Mouse (Mus musculus): Measurements from ENCODE around the gene Thap8. TPM values are rescaled to one million over a fixed set of nuclear protein-coding genes. Genes with fewer than 3 reads are reported as not detected.

Gene Thap8
- polyA plus RNA-seq, 1 experiment from 2014 or later, result 0.48 TPM

DNA sequence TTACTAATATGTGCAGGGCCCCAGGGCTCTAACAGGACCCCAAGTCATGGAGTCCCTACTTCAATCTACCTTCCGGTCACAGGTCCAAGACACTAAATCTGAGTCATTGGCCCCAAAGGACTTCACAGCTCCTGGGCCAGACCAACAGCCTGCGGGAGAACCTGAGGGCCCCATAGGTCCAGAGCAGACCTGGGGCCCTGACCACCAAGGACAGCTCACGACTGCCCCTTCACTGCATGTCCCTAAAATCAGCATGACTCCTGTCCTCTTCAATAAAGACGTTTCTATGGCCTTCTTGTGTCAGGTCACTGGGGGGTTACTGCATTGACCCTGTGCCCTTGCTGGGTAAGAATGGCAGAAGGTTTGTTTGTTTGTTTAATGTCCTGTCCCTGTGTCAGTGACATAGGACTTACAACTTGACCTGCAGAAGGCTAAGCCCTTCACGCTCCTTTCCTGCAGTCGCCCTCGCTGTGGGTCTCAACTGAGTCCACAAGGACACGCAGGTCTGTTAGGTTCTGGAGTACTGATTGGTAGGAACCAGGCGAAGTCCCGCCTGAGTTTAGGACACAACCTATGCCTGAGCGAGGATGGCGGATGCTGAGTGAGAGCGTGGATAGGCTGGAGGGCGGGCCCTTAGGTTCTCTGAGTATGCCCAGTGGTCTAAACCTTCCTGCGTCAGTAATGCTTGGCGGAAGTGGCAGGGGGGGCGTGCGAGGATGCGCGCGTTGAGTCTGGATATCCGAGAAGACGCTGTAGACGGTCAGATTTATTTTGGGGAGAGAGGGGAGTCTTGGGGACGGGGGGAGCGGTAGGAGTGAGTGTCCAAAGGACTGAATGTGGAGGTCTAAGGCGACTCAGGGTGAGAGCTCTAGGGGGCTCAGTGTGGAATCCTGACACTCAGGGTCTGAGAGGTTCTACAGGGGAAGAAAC is 28.4 kb downstream of the Thap8 start, which contains the start of gene Alkbh6:
Gene Alkbh6 (plus strand): TSS at position 642 of the 930 bp plus-strand sequence.
- Histone ChIP-seq H3K27me3 (no peaks in the 10 kb centered on the region), H3K4me3 (peak within 1 kb of the TSS; percentile 68), H3K36me3 (peaks cover 60% of the 10 kb centered on the region), H3K9me3 (no peaks in the 10 kb centered on the region), H3K4me1 (peaks cover 19% of the 10 kb centered on the region), H3K9ac (peak within 1 kb of the TSS; percentile 76), H3K4me2 (replicated peaks) (peak within 1 kb of the TSS; percentile 89), H3K27ac (peak within 1 kb of the TSS; percentile 72)
- WGBS, result 4% methylated on average over 27 of the region's 27 CpGs
- ATAC-seq (ENCODE audit: low FRiP score, low read depth), result peak; percentile 100

DNA sequence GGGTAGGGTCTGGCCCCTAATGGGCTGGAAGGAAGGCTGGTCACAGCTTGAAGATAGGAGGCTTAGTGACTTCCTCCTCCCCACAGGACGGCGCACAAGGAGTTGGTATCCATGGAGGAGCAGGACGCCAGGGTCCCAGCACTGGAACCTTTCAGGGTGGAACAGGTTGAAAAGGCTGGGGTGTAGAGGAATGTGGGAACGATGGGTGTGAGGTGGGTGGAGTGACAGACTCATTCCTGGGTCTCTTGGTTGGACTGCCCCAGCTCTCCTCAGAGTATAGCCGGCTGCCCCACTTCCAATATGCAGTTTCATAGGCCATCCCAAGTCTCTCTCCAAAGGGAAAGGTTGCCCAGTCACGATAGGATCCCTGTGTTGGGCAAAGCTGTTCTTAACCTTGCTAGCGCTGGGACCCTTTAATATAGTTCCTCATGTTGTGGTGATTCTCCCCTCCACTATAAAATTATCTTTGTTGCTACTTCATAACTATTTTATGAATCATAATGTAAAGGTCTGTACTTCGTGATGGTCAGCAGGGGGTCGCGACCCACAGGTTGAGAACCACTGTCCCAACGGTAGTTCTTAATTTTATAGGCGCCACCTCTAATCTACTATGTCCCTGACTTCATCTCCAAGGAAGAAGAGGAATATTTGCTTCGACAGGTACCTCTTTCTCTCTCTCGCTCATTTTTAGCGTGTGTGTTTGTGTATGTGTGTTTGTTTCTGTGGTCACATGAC is 29.7 kb downstream of the Thap8 start:
- WGBS, result 60% methylated on average over 15 of the region's 15 CpGs

DNA sequence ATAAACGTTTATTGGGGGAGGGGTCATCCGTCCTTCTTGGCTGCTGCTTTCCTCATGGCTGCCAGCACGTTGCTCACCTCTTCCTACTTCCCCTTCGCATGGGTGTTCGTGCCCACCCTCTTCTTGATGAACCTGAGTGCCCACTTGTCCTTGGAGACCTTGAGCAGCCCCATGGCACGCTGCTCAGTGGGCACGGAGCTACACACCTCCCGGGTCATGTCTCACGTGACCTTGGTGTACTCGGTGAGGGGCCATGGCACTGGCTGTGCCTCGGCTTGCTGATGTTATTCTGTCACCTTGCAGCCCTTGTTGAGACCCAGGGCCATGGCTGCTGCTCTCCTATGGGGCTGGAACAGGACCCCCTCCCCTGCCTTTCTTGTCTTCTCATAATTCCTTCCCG is 30.2 kb downstream of the Thap8 start:
- Histone ChIP-seq H3K4me3 (peak overlapping the region; percentile 68; the same call in 1 of the 2 replicates), H3K27me3 (no peaks in the 10 kb centered on the region), H3K27ac (no peak overlapping the region), H3K36me3 (peaks cover 50% of the 10 kb centered on the region), H3K9me3 (no peaks in the 10 kb centered on the region), H3K9ac (no peak overlapping the region), H3K4me2 (replicated peaks) (peak overlapping the region; percentile 89), H3K4me1 (peaks cover 28% of the 10 kb centered on the region)
- ATAC-seq (ENCODE audit: low FRiP score, low read depth), result no peak
- WGBS, result 86% methylated on average over 12 of the region's 12 CpGs

More for the DNA sequence above, 29.7 kb downstream of the Thap8 start:
- Histone ChIP-seq H3K27ac (peak overlapping the region; percentile 23; the same call in 1 of the 2 replicates), H3K27me3 (no peaks in the 10 kb centered on the region), H3K4me3 (peak overlapping the region; percentile 68), H3K36me3 (peaks cover 53% of the 10 kb centered on the region), H3K4me1 (peaks cover 23% of the 10 kb centered on the region), H3K9ac (peak overlapping the region; percentile 76), H3K4me2 (replicated peaks) (peak overlapping the region; percentile 89), H3K9me3 (no peaks in the 10 kb centered on the region)
- ATAC-seq (ENCODE audit: low FRiP score, low read depth), result no peak

DNA sequence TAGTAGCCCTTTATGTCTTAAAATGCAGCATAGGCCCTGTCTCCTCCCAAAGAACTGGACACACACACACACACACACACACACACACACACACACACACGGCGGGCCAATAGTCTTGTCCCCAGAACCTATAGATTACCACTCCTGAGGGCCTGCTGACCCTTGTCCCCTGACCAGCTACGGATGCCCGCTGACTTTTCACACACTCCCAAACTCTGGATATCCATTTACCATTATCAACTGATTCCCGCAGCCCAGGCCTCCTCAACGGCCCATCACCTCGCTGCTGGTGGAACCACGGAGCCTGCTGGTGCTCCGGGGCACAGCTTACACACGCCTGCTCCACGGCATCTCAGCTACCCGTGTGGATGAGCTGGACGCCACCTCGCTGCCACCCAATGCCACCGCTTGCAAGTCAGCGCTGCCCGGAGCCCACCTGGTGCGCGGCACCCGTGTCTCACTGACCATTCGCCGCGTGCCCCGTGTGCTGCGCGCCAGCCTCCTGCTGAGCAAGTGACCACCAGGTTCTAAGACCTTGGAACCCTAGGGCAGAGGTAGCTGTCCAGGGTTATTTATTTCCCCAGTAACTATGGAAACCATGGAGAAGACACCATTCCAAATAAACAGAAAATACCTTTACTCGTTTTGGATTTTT is 33.9 kb downstream of the Thap8 start:
- WGBS, result 50% methylated on average over 27 of the region's 27 CpGs
- peaks cover 51% of the 10 kb centered on the region for H3K36me3 ChIP-seq
- H3K9ac ChIP-seq, result no peak overlapping the region
- H3K4me2 ChIP-seq (replicated peaks), result no peak overlapping the region
- H3K4me3 ChIP-seq, result no peak overlapping the region
- peaks cover 32% of the 10 kb centered on the region for H3K4me1 ChIP-seq
- H3K27me3 ChIP-seq, result no peaks in the 10 kb centered on the region
- no peak for ATAC-seq (ENCODE audit: low FRiP score, low read depth)
- no peak overlapping the region for H3K27ac ChIP-seq
- H3K9me3 ChIP-seq, result no peaks in the 10 kb centered on the region

DNA sequence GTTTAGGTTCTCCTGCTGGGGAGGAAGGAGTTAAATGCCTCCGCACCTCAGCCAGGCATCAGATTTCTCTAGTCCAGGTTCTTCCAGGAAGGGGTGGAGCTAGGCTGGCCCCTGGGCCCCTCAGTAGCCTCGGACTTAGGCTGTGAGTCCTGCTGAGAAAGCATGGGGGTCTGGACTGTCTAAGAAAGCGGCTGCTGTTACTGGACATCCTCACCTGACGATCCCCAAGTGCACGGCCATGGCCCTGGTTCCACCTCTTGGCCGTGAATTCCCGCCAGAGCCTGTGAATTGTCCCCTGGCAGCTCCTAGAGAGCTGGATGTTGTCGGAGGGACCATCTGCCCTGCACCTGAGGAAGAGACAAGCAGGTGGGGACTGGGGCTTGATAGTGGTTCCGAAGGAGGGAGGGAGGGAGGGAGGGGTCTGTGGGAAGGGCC is 34.8 kb downstream of the Thap8 start, which contains the start of gene Syne4:
Gene Syne4 (plus strand): TSS at position 87 of the 435 bp plus-strand sequence.
- Histone ChIP-seq H3K4me2 (replicated peaks) (peak within 1 kb of the TSS; percentile 75), H3K36me3 (peaks cover 59% of the 10 kb centered on the region), H3K4me3 (peak within 1 kb of the TSS; percentile 62), H3K27ac (peak within 1 kb of the TSS; percentile 84), H3K4me1 (peaks cover 25% of the 10 kb centered on the region), H3K27me3 (no peaks in the 10 kb centered on the region), H3K9ac (peak within 1 kb of the TSS; percentile 78), H3K9me3 (no peaks in the 10 kb centered on the region)
- whole genome bisulfite sequencing, result 0% methylated on average over 9 of the region's 9 CpGs
- peak; percentile 76; the same call in 1 of the 2 replicates for ATAC-seq (ENCODE audit: low FRiP score, low read depth)

DNA sequence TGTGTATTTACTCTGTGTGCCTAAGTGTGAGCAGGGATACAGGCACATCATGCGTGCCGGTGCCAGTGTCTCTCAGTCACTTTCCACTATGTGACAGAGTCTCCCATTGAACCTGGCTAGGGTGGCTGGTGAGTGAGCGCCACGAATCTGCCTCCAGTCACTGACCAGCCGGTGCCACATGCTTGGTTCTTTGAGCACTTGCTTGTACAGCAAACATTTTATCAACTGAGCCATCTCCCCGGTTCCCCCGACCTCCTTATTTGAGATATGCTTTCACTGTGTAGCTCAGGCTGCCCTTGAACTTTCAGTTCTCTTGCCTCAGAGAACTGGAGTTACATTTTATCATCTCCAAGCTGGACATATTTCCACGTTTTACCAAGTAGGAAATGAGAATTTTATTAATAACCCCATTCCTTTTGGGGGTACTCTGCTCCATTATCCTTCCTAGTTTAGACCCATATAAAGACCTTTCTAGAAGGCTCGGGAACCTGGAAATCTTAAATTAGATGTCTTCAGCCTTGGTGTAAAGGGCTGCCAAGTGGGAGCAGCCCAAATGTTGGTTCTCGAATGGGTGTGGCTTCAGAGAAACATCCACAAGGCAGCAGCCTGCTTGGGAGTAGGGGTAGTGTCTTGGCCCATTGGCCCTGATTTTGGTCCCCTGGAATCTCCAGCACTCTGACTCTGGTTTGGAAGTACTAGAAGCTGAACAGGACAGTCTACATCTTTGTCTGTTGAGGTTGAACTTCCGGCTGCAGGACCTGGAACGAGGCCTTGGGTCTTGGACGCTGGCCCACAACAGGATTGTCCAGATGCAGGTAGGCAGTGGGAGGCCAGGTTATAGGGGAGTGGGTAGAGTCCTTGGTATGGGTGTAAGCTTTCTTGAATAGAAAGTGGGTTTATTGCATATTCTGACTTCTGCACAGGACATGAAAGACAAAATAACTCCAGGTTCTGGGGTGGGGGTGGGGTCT is 36.0 kb downstream of the Thap8 start:
- ATAC-seq (ENCODE audit: low FRiP score, low read depth), result no peak
- no peaks in the 10 kb centered on the region for H3K27me3 ChIP-seq
- no peak overlapping the region for H3K27ac ChIP-seq
- peaks cover 54% of the 10 kb centered on the region for H3K36me3 ChIP-seq
- peak overlapping the region; percentile 78 for H3K9ac ChIP-seq
- no peaks in the 10 kb centered on the region for H3K9me3 ChIP-seq
- WGBS, result 75% methylated on average over 13 of the region's 13 CpGs
- H3K4me1 ChIP-seq, result peaks cover 23% of the 10 kb centered on the region
- peak overlapping the region; percentile 62 for H3K4me3 ChIP-seq
- H3K4me2 ChIP-seq (replicated peaks), result peak overlapping the region; percentile 75

DNA sequence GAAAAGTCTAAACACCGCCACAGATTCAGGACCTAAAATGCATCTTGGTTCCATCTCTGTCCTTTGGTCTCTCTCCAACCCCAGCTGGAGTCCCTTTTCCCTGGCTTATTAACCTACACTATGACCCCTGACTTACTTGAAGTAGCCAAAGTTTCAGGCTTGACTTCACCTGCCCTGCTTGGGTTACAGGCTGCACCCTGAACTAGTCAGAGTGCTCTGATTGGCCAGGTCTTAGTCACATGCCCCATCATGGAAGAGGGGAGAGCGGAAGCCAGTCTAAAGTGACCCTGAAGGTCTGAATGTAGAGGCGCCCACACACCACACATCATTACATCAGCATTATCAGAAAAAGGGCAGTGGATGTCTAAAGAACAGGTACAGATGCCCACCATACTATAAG is 38.2 kb downstream of the Thap8 start:
- H3K9me3 ChIP-seq, result no peaks in the 10 kb centered on the region
- no peaks in the 10 kb centered on the region for H3K27me3 ChIP-seq
- H3K4me2 ChIP-seq (replicated peaks), result no peak overlapping the region
- H3K4me3 ChIP-seq, result no peak overlapping the region
- WGBS, result 86% methylated on average over 3 of the region's 3 CpGs
- peaks cover 35% of the 10 kb centered on the region for H3K4me1 ChIP-seq
- H3K27ac ChIP-seq, result no peak overlapping the region
- peaks cover 32% of the 10 kb centered on the region for H3K36me3 ChIP-seq
- no peak overlapping the region for H3K9ac ChIP-seq
- ATAC-seq (ENCODE audit: low FRiP score, low read depth), result no peak

DNA sequence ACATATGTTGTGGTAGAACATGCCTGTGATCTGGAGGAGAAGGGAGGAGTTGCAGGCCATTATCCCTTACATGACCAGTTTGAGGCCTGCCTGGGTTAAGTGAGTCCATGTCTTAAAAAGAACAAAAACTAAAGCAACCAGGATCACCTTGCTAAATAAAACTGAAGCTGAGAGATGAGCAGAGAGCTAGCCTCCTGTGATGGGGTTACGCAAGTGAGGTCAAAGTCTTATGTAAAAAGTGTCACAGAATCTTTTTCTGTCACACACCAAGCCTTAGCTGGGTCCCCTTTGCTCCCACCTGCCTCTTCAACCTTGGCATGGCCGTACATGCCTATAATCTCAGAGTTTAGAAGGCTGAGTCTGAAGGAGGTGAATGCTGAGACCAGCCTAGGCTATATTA is 41.1 kb downstream of the Thap8 start:
- peak overlapping the region; percentile 88 for H3K9ac ChIP-seq
- ATAC-seq (ENCODE audit: low FRiP score, low read depth), result no peak
- H3K27me3 ChIP-seq, result no peaks in the 10 kb centered on the region
- peak overlapping the region; percentile 86 for H3K4me3 ChIP-seq
- no peaks in the 10 kb centered on the region for H3K9me3 ChIP-seq
- H3K27ac ChIP-seq, result no peak overlapping the region
- H3K4me2 ChIP-seq (replicated peaks), result peak overlapping the region; percentile 88
- peaks cover 32% of the 10 kb centered on the region for H3K36me3 ChIP-seq
- peaks cover 17% of the 10 kb centered on the region for H3K4me1 ChIP-seq
- WGBS, result 80% methylated on average over 2 of the region's 2 CpGs

DNA sequence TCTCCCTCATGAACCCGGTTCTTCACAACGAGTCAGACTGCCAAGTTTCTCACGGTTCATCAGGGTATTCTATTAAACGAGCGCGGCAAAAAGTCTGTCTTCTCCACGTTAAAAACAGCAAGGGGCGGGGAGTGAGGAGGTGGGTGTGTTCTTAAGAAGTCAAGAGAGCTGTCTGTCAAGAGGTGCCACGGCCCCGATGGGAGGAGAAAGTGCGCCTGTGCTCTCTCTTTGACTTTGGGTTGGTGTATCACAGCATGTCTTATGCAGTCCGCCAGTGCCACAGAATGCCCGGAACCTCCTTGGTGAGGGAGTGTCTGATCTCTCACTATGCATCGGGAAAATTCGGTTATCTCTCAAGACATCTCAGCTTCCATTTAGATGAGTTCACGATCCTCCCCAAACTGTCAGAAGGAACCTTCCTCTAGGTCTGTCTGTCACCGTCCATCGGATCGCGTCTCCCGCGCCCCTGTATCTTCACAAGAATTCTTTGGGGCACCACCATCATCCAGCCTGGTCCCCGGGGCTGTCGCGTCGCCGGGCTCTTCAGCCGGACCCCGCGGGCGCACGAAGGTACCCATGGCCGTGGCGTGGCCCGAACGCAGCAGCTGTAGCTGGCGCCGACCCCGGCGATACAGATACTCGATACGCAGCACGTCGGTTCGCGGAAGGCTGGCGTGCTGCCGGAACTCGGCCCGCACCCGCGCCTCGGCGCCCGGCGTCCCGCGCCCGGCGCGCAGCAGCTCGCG is 41.8 kb downstream of the Thap8 start, which contains the start of gene E130208F15Rik:
Gene E130208F15Rik (plus strand): TSS at position 202 of the 746 bp plus-strand sequence.
- peak within 1 kb of the TSS; percentile 88 for H3K4me2 ChIP-seq (replicated peaks)
- H3K36me3 ChIP-seq, result peaks cover 28% of the 10 kb centered on the region
- no peaks in the 10 kb centered on the region for H3K27me3 ChIP-seq
- peaks cover 15% of the 10 kb centered on the region for H3K4me1 ChIP-seq
- H3K9me3 ChIP-seq, result no peaks in the 10 kb centered on the region
- ATAC-seq (ENCODE audit: low FRiP score, low read depth), result peak; percentile 58
- H3K9ac ChIP-seq, result peak within 1 kb of the TSS; percentile 88
- peak within 1 kb of the TSS; percentile 90 for H3K27ac ChIP-seq
- under 1% methylated on average over 63 of the region's 63 CpGs for WGBS
- peak within 1 kb of the TSS; percentile 86 for H3K4me3 ChIP-seq

DNA sequence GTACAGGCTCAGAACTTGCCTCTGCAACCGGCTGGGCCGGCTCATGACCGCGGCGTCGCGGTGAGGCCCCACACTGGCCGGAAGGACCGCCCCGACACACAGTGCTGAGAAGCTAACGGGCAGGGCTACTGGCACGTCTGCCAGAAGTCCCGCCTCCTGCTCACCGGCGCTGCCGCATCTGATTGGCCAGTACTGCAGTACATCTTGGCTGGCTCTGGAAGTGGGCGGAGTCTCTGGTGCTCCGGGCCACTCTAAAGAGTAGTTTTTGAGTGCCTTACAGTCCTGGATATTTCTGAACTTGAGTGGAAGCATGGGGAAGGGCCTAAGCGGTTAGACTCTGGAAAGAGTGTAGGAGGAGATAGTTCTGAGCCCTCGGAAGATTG is 42.4 kb downstream of the Thap8 start:
- Histone ChIP-seq H3K4me2 (replicated peaks) (peak overlapping the region; percentile 88), H3K4me1 (peaks cover 15% of the 10 kb centered on the region), H3K27ac (peak overlapping the region; percentile 90), H3K9ac (peak overlapping the region; percentile 88), H3K4me3 (peak overlapping the region; percentile 86), H3K27me3 (peaks cover 3% of the 10 kb centered on the region), H3K9me3 (no peaks in the 10 kb centered on the region), H3K36me3 (peaks cover 23% of the 10 kb centered on the region)
- peak; percentile 99 for ATAC-seq (ENCODE audit: low FRiP score, low read depth)
- WGBS, result 0% methylated on average over 20 of the region's 20 CpGs
